Mouse (Mus musculus): ENCODE data around the gene Cldnd1. TPM values are rescaled to one million over a fixed set of nuclear protein-coding genes. Genes with fewer than 3 reads are reported as not detected.

Gene Cldnd1
- polyA plus RNA-seq, 1 experiment = 43.2 TPM

DNA sequence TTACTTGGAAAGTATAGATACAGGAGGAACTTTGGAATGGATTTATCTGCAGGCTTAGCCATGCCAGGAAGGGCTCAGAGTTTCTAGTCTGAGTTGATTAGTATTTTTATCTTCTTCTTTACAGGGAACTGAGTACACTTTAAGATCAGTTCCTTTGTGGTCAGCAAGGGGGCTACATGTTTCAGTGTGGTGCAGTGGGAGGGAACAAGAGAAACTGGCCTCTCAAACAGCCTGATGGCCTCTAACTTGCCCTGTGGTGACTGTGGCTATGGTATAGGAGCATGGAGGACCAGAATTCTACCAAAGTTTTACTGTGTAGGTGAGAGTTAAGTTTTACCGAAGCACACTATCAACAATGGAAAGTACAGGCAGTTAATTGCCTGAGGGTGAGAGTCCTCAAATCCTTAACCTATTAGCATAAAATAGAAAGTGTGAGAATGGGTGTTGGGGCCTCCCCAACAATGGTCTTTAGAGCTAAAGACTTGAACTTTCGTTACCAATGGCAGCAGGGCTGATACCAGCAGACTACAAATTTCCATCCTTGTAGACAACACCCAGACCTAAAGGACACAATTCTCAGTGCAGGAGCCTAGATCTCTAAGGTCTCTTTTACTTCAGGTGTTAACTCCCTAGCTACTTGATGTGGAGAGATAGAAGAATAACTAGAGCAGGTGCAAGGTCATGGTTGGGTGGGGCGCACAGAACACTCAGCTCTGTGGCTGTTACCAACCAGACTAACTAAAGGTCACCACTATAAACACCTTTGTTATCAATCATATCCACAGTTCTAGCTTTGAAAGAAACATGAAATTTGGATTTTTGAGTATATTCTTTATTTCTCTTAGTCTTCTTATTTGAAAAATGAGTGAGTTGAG, 18.9 kb upstream of the Cldnd1 start:
- DNase-seq (ENCODE audit: low read depth) = no peak

DNA sequence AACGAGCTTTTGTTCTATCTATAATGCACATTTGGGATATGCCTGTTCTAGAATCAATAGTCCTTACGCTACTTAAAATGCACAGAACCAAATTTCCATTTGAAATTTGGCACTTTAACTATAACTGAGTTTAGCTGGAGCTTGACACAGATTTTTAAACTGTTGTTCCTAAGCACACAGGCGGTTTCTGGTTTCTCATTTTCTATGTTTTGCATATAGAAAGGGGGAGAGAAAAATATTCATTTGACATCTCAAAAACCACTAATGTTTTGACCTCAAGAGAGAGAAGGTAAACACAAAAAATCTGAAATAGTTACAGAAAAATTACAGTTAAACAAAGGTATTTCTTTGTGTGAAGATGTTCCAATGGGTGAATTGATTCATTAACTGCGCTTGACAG, 18.2 kb upstream of the Cldnd1 start:
- DNase-seq (ENCODE audit: low read depth) = no peak

DNA sequence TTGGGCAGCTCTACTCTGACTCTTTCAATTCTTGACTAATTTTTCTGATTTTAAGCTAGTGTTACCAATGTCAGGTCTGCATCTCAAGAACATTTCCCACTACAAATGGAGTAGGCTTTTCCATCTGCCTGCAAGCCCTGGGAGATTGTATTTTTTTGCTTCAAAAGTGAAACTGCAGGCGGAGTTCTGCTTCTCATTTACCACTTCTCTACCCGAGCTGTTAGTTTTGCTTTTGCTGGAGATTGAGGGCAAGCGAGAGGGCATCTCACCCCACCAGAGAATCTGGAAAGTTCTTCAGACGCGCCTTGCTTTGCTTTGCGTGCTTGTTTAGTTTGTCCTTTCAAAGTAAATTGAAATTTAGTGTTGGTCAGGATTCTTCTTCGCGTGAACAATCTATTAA, 15.5 kb upstream of the Cldnd1 start:
- DNase-seq (ENCODE audit: low read depth) = no peak

DNA sequence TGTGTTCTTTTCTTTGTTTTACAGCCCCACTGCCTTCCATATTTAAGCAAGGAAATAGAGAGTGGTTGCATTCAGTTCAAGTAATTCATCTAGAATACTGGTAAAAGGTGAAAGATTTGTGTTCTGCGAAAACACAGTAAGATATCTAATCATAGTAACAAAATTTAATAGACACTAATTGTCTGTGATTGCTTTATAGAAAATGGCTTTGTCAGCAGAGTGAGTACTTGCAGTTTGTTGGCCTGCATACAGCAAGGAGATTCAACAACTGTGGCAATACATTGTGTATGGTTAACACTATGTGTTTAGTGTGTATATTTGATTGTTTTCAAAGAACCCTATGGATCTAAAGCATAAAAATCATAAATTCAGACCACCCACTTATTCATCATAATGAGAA, 14.6 kb upstream of the Cldnd1 start:
- no peak for DNase-seq (ENCODE audit: low read depth)

DNA sequence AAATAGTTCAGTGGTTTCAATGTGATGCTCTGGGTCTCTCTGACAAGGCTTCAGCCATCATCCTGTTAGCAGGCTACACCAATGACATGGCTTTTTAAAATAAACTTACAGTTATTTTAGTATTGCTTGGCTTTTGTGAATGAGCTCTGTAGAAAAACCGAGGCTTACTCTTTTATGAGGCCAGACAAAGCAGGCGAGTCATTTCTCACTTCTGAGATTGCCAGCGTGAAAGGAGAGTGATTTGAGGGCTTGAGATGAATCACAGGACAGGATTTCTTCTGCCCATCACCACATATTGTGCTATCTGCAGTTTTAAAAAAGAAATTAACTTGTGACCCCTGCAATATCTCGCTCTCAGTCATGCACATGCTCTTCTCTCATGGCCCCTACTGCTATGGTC, 12.7 kb upstream of the Cldnd1 start:
- DNase-seq (ENCODE audit: low read depth) = no peak

DNA sequence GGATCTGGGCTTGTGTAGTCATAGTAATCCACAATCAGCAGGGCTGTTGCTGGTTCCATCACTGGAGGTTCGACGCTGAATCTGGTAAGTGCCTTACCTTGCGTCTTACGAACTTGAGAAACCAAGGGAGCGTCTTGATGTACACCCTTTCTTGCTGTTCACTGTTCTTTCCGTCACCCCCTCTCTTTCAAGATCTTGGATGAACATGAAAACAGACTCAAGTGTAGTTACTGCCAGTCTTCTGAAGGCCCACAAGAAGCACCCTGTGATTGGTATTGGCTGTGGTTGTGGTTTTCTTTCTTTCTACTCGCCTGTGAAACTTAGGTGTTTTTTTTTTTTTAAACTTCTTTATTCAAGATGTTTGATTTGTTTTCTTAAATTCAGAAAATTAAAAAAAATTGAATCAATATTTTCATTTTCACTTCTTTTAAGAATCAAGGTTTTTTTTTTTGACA, 9.0 kb upstream of the Cldnd1 start, which contains the start of gene Gpr15:
Gpr15 (minus strand) TSS at position 405 of the 455 bp plus-strand sequence.
- no peak for DNase-seq (ENCODE audit: low read depth)

DNA sequence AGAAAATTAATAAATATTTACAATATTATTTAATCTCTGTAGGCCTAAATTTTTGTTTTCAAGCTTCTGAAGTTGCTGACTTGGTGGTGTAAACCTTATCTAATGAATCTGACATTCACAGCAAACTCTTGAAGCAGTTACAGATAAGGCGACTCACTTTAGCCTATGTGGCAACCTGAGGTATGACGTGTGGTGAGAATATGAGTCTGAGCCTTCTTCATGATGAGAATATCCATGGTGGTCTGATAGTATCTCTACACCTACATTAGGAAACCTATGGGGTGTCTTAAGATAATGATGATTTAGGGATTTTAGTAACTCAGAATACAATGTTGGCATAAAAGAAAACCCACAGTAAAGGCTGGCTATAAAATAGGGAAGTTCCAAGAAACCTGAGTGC, 5.4 kb upstream of the Cldnd1 start:
- DNase-seq (ENCODE audit: low read depth) = no peak

DNA sequence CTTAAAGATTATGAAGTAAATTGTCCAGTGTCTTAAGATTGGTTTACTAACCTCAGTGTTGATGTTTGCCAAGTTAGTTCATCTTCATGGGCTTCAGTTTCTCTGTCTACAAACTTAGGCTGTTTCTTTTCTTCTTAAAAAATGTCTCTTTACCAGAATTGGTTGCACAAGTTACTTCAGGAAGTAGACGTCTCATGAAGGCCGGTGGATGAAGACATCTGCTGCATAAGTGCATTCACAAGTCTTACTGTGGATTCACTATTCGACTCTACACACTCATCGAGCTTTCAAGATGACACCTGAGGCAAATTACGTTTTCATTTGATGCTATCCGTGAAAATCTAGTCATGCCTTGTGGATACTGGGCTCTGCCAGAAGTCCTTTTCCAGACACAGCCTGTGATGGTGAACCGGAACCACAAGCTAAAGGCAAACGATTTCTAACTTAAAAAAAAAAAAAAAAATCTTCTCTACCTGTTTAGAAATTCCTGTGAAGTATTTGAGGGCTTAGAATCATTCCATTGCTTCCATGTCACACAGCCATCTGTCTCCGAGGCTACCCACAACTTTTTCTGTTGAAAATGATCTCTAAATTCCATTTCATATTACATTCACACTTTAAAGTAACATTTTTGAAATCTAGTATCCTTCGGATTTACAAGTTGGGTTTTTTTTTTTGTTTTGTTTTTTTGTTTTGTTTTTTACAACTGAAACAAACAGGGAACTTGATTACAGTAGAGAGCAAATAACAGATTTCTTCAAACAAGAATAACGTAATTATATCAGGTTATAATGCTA, 832 bp upstream of the Cldnd1 start:
- DNase-seq (ENCODE audit: low read depth) = no peak

DNA sequence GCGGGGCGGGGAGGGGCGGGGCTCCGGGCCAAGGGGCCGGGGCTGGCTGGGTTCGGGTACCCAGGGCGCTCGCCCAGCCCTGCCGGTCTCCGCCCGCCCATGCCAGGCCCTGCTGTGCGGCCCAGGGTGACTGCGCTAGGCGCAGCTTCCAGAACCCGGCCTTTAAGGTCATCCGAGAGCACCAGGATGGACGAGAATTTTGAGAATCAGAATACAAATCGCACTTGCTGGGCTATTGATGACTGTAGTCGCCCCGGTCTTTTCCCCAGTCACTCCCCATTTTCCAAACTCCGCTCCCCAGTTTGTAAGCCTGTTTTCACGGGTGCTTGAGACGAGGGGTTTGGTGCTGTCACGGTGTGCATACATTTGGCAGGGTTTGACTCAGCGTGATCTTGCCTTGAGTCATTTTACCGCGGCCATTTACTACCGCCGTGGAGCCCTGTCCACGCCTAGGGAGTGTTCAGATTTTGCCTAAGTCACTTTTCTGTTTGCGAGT, 514 bp downstream of the Cldnd1 start:
- DNase-seq (ENCODE audit: low read depth) = no peak

DNA sequence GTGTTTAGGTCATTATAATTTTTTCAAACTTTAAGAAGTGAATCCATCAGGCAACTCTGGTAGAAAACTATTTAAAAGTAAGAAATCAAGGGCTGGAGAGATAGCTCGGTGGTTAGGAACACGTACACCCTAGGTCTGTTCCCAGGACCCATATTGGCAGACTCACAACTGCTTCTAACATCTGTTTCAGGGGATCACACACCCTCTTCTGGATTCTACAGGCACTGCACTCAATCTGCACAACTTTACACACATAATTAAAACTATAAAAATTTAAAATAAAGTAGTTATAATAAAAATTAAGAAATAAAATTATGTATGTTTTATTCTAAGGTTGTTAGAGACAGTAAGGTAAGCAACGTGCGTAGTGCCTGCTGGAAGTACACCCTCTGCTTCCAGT, 10.5 kb downstream of the Cldnd1 start:
- DNase-seq (ENCODE audit: low read depth) = no peak

DNA sequence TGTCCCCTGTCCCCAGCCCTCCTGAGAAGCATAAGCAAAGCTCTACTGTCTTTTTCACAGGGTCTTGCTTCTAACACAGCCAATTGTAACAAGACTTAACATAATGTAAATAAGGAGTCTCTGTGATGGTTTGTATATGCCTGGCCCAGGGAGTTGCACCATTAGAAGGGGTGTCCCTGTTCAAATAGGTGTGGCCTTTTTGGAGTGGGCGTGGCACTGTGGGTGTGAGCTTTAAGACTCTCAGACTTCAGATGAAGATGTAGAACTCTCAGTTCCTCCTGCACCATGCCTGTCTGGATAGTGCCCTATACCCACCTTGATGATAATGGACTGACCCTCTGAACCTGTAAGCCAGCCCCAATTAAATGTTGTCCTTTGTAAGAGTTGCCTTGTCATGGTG, 11.1 kb downstream of the Cldnd1 start:
- DNase-seq (ENCODE audit: low read depth) = no peak

DNA sequence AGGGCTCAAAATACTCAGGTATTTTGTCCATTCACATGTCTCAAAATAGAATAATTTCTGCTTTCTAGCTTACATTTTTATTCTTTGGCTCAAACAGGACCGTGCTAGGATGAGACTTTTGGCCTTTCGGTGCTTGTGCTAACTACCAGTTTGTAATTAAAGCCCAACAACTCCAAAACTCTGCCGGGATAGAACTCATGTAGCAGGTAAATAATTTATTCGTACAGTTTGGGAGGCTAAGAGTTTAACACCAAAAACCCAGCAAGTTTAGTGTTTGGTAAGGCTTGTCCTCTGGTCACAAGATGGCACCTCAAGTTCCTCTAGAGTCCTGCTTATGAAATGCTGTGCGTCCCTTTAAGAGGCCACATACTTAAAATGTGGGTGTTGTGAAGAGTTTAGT, 13.0 kb downstream of the Cldnd1 start:
- DNase-seq (ENCODE audit: low read depth) = no peak

DNA sequence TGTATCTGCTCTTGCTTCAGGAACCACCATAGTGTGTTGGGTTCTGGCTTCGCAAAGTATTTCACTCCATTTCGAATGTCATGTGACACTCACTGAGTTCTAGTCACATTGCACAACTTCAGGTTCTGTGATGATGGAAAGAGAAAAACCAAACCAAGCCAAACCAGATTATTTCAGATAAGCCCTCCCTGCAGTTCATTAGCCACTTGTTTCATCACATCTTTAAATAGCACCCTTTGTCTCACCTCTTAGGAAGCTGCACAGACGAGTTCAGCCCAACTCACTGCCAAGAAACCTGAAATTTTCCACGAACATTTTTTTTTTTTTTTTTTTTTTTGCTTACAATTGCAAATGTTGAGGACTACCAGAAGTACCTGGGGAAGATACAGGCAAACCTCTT, 19.0 kb downstream of the Cldnd1 start:
- DNase-seq (ENCODE audit: low read depth) = peak; percentile 95

DNA sequence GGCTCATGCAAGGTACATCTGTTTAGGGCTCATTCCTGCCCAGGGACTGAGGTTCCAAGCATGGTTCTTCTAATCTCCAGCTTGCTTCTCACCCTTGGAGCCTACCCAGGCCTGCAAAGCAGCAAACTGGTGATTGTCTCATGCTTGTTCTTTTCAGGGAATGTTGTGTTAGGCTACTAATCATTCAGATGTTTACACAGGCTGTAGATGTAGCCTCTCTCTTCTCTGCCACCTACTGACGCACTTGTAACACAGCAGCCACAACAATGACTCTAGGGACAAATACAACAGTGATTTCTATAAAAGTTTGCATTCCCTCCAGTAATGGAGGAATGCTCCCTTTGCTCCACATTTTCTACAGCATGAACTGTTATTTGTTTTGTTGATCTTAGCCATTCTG, 23.6 kb downstream of the Cldnd1 start:
- DNase-seq (ENCODE audit: low read depth) = no peak

DNA sequence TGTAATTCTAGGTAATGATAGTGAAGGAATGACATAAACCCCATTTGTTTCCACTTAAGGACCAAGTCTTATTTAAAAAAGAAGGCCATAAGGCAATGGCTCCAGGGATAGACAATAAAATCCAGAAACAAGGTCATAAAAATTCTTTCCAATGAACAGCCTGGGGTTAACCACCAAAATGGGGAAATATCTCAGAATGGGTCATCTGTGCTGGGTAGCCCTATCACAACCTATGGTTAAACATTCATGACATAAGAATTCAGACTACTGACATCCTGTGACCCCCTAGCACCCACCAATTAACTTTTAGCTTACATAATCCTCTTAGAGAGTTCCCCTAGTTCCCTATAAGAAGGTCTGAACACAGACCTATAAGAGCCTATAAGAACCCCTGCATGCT, 28.5 kb downstream of the Cldnd1 start:
- DNase-seq (ENCODE audit: low read depth) = no peak

DNA sequence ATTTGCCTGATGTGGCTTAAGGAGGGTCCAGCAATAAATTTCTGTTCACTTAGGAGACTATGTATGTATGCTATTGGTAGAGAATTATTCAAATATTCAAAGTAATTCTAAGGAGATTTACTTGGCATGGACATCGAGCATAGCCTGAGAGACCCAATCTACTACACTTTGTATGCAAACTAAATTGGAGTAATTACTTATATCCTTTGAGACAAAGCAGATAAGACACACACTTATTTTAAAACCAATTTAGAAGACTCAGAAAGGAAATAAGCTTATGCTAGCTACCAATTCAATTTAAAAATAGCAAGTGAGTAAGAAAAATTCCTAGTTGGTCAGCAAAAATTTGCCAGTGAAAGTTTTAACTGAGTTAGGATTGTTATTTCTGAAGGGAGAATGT, 35.4 kb downstream of the Cldnd1 start, which contains the start of gene Olfr172:
Olfr172 (minus strand) TSS at position 101 of the 400 bp plus-strand sequence.
- DNase-seq (ENCODE audit: low read depth) = no peak

Other genes starting within 250 kb of the Cldnd1 start
- 8.9 and 9.6 TPM in 2 replicates for gene St3gal6, start 203.7 kb upstream of the Cldnd1 start, polyA plus RNA-seq (2012; rRNA removed)
- gene Gm813, start 110.9 kb upstream of the Cldnd1 start, polyA plus RNA-seq (2012; rRNA removed) = not detected in 2 replicates
- gene E330017A01Rik, start 89.2 kb upstream of the Cldnd1 start, polyA plus RNA-seq (2012; rRNA removed) = not detected in 2 replicates
- gene Cpox, start 57.6 kb upstream of the Cldnd1 start, polyA plus RNA-seq (2012; rRNA removed) = 12.0 and 13.6 TPM in 2 replicates
- gene Gpr15, start 8.8 kb upstream of the Cldnd1 start, polyA plus RNA-seq (2012; rRNA removed) = not detected in 2 replicates
- not detected in 2 replicates for gene Olfr172, start 35.3 kb downstream of the Cldnd1 start, polyA plus RNA-seq (2012; rRNA removed)
- not detected in 2 replicates for gene Olfr173, start 72.4 kb downstream of the Cldnd1 start, polyA plus RNA-seq (2012; rRNA removed)
- not detected in 2 replicates for gene Olfr175-ps1, start 98.9 kb downstream of the Cldnd1 start, polyA plus RNA-seq (2012; rRNA removed)
- not detected in 2 replicates for gene Olfr177, start 146.9 kb downstream of the Cldnd1 start, polyA plus RNA-seq (2012; rRNA removed)
- not detected in 2 replicates for gene Olfr178, start 164.2 kb downstream of the Cldnd1 start, polyA plus RNA-seq (2012; rRNA removed)
- not detected in 2 replicates for gene Olfr181, start 200.8 kb downstream of the Cldnd1 start, polyA plus RNA-seq (2012; rRNA removed)
- gene Olfr180, start 201.5 kb downstream of the Cldnd1 start, polyA plus RNA-seq (2012; rRNA removed) = not detected in 2 replicates

All from gonadal fat pad, adult 2 months (tissue).